Mouse (Mus musculus) CH12.LX (cell line): ENCODE measurements around the gene Ifng. TPM values are rescaled to one million over a fixed set of nuclear protein-coding genes. Genes with fewer than 3 reads are reported as not detected.

ENCODE experiments used
- DNase-seq: peaks from one replicate; pipeline ENCODE4 v3.0.0-alpha.2; 2013; ENCODE audit errors: extremely low read depth
- H3K27ac ChIP-seq: 2 replicates; pipeline ENCODE4 v1.5.1; 2012; ENCODE audit warnings: low read depth, mild to moderate bottlenecking, control low read depth, moderate library complexity; ENCODE audit not compliant: insufficient read depth
- H3K27me3 ChIP-seq: replicated peaks from 2 replicates; pipeline ENCODE3; 2012; ENCODE audit warnings: inconsistent platforms
- H3K36me3 ChIP-seq, 2 experiments: replicated peaks in 1 of 2; 2 replicates each; pipeline versions ENCODE3 to v1.6.1; 2012; ENCODE audit warnings: inconsistent platforms in 1 of 2, low read length in 1 of 2, mild to moderate bottlenecking in 1 of 2, mixed read lengths in 1 of 2, moderate library complexity in 1 of 2; ENCODE audit not compliant: control insufficient read depth in 1 of 2, insufficient read depth in 1 of 2
- H3K4me1 ChIP-seq, 2 experiments: 2 replicates each; pipeline ENCODE4 v1.6.1; 2012; ENCODE audit warnings: inconsistent platforms in 1 of 2, moderate library complexity in 1 of 2; ENCODE audit not compliant: insufficient read depth in 2 of 2, control insufficient read depth in 1 of 2
- H3K4me2 ChIP-seq: 2 replicates; pipeline ENCODE4 v1.6.1; 2012; ENCODE audit warnings: low read depth, mild to moderate bottlenecking, control low read depth; ENCODE audit not compliant: poor library complexity, insufficient read depth, severe bottlenecking
- H3K4me3 ChIP-seq, 3 experiments: fragments of 150-350 bp in 1 of 3; sonication (generic) in 1 of 3; replicated peaks in 1 of 3; 2 replicates each; pipeline versions ENCODE3 to v1.5.1; 2011 to 2012; ENCODE audit warnings: low read depth in 2 of 3, low read length in 2 of 3, mild to moderate bottlenecking in 2 of 3, moderate library complexity in 2 of 3, control low read depth in 1 of 3, improper control_type of control experiment in 1 of 3, inconsistent platforms in 1 of 3, mixed read lengths in 1 of 3; ENCODE audit not compliant: poor library complexity in 1 of 3
- H3K79me2 ChIP-seq: replicated peaks from 2 replicates; pipeline ENCODE4 v1.6.1; 2012; ENCODE audit warnings: mild to moderate bottlenecking, moderate library complexity; ENCODE audit not compliant: control insufficient read depth, poor library complexity, insufficient read depth, severe bottlenecking; ENCODE audit errors: extremely low read depth
- H3K9ac ChIP-seq: 2 replicates; pipeline ENCODE4 v1.6.1; 2012; ENCODE audit warnings: low read depth, mild to moderate bottlenecking, control low read depth, moderate library complexity; ENCODE audit not compliant: insufficient read depth
- H3K9me3 ChIP-seq: replicated peaks from 2 replicates; pipeline ENCODE3; 2012; ENCODE audit warnings: low read length, inconsistent platforms, mixed read lengths
- BHLHE40 ChIP-seq: IDR thresholded peaks from 2 replicates; pipeline ENCODE4 v1.6.1; 2011; ENCODE audit warnings: mild to moderate bottlenecking, low read depth, low read length, improper control_type of control experiment
- CHD2 ChIP-seq: IDR thresholded peaks from 2 replicates; pipeline ENCODE4 v1.6.1; 2011; ENCODE audit warnings: low read length, improper control_type of control experiment
- E2F4 ChIP-seq: IDR thresholded peaks from 2 replicates; pipeline ENCODE4 v1.6.1; 2011; ENCODE audit warnings: low read depth, low read length, improper control_type of control experiment; ENCODE audit not compliant: insufficient replicate concordance
- ETS1 ChIP-seq: conservative IDR thresholded peaks from 2 replicates; pipeline ENCODE4 v1.6.1; 2012; ENCODE audit warnings: low read depth, mild to moderate bottlenecking, inconsistent platforms, low read length, improper control_type of control experiment, moderate library complexity
- MAFK ChIP-seq: IDR thresholded peaks from 2 replicates; pipeline ENCODE4 v1.6.1; 2011; ENCODE audit warnings: low read length, improper control_type of control experiment; ENCODE audit not compliant: insufficient replicate concordance
- MAX ChIP-seq: IDR thresholded peaks from 2 replicates; pipeline ENCODE4 v1.6.1; 2011; ENCODE audit warnings: low read length, improper control_type of control experiment
- RCOR1 ChIP-seq: conservative IDR thresholded peaks from 2 replicates; pipeline ENCODE4 v1.6.1; 2012; ENCODE audit warnings: low read depth, mild to moderate bottlenecking, inconsistent platforms, low read length, improper control_type of control experiment
- dilution Hi-C: fragments of 300-500 bp; cut with MboI; formaldehyde crosslinking; loops from 2 replicates; pipeline ENCODE4 v1.14.3; 2020; ENCODE audit warnings: low sequenced_read_pairs; ENCODE audit not compliant: extremely low pct_unique_long_range_greater_than_20kb, extremely low pct_ligation_motif_present
- in situ Hi-C: fragments of 300-500 bp; cut with MboI; formaldehyde crosslinking; loops from 3 replicates; pipeline ENCODE4 v1.14.3; 2019; ENCODE audit warnings: low sequenced_read_pairs, low pct_ligation_motif_present, low pct_unique_long_range_greater_than_20kb, mixed read lengths
- polyA plus RNA-seq: library from polyadenylated mRNA; unstranded; fragments of >175 nt; gene quantifications from 2 replicates; pipeline ENCODE4 v1.2.1, GENCODE M21; 2012; ENCODE audit warnings: low read depth; ENCODE audit not compliant: insufficient read length
- total RNA-seq, 2 experiments: library from RNA; depleted of rRNA; stranded (reverse); fragments of 300-350 nt in 1 of 2; fragments of >200 nt in 1 of 2; gene quantifications; 2 replicates each; pipeline ENCODE4 v1.2.3; 2012 to 2014

The Ifng gene
- total and polyA plus RNA-seq, 3 experiments = not detected

- no peak overlapping the region for H3K27ac ChIP-seq
- no peak overlapping the region for H3K4me2 ChIP-seq
- DNase-seq = no peak
- H3K4me1 ChIP-seq = peaks cover 0 to 36% of the 10 kb centered on the region in 2 experiments; a peak in 2 of 4 replicates
- in situ Hi-C loops (no loop called here), dilution Hi-C loops (no loop called here)
- no peaks in the 10 kb centered on the region for H3K27me3 ChIP-seq
- no peaks in the 10 kb centered on the region for H3K79me2 ChIP-seq
- H3K9ac ChIP-seq = no peak overlapping the region
- TF ChIP-seq RCOR1 (no peak), MAX (no peak), MAFK (no peak), BHLHE40 (no peak), E2F4 (no peak)
- H3K9me3 ChIP-seq = no peaks in the 10 kb centered on the region
- no peaks in the 10 kb centered on the region for H3K36me3 ChIP-seq
- H3K4me3 ChIP-seq = no peak overlapping the region
These were observed 38.4 kb downstream of the Ifng start for GRCm38 (mm10) chr10:118479244-118479643.

DNA sequence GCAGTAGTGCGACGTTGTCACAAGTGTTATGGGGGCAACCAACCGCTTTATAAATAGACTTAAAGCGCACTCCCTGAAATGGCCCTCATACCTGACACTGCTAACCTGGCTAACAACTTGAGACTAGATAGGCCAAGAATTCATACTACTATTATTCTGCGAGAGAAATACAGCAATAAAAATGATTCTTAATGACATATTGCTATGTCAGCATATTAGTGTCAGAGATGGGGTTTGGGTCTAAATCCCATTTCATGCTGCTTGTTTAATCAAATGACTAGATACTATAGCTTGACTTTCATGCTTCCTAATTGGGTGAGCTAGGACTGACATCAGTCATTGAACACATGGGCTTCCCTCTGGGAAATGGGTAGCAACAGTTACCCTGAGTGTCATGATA is 39.3 kb downstream of the Ifng start:
- Histone ChIP-seq H3K4me2 (no peak overlapping the region), H3K4me3 (no peak overlapping the region), H3K36me3 (no peaks in the 10 kb centered on the region), H3K27ac (no peak overlapping the region), H3K27me3 (no peaks in the 10 kb centered on the region), H3K79me2 (no peaks in the 10 kb centered on the region), H3K9ac (no peak overlapping the region), H3K9me3 (no peaks in the 10 kb centered on the region), H3K4me1 (peaks cover 0 to 36% of the 10 kb centered on the region in 2 experiments; a peak in 2 of 4 replicates)
- in situ Hi-C loops (no loop called here), dilution Hi-C loops (no loop called here)
- DNase-seq = no peak
- TF ChIP-seq MAFK = peak; percentile 82
- no peak for TF ChIP-seq CHD2

DNA sequence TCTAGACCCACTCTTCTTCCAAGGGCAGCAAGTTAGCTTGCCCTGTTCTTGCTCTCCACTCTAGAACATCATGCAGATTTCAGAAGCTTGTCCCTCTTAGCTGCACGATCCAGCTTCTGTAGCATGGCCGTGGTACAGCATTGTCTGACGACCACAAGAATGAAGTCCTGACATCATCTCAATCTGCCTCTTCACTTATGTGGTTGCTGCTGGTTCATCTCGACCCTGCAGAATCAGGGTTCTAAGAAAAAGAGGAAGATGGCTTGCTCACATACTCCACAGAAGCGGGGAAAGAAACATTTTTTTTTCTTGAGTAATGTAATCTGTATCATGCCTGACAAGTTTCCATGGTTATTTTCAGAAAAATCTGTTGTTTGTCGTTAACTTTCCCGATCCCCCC is 39.9 kb downstream of the Ifng start:
- H3K9me3 ChIP-seq = no peaks in the 10 kb centered on the region
- no peak overlapping the region for H3K27ac ChIP-seq
- H3K27me3 ChIP-seq = no peaks in the 10 kb centered on the region
- no peaks in the 10 kb centered on the region for H3K36me3 ChIP-seq
- no peaks in the 10 kb centered on the region for H3K79me2 ChIP-seq
- no peak overlapping the region for H3K9ac ChIP-seq
- no peak overlapping the region for H3K4me3 ChIP-seq
- TF ChIP-seq ETS1 (0 out of 2 replicates have a peak, but pooled peaks have one; percentile 20), MAFK (no peak)
- in situ Hi-C loops (no loop called here), dilution Hi-C loops (no loop called here)
- peaks cover 0 to 36% of the 10 kb centered on the region in 2 experiments; a peak in 2 of 4 replicates for H3K4me1 ChIP-seq
- H3K4me2 ChIP-seq = 0 out of 2 replicates have a peak overlapping the region, but pooled peaks have one; percentile 5
- DNase-seq = peak; percentile 61
